Mouse (Mus musculus) stomach, embryonic 16.5 days (tissue): ENCODE measurements around the gene Itm2b. TPM values are rescaled to one million over a fixed set of nuclear protein-coding genes. Genes with fewer than 3 reads are reported as not detected.

Experiments
- ATAC-seq: fragments of 200-750 bp; cut with Nextera tagmentation; 2 replicates; pipeline ENCODE4 v1.8.0; 2017; ENCODE audit warnings: moderate number of reproducible peaks, moderate TSS enrichment; ENCODE audit not compliant: insufficient read depth, low FRiP score
- H3K27ac ChIP-seq: fragments of 300-500 bp; sonication (generic); 2 replicates; pipeline ENCODE4 v1.5.1; 2014; ENCODE audit warnings: low read length
- H3K27me3 ChIP-seq: fragments of 300-500 bp; sonication (generic); 2 replicates; pipeline ENCODE4 v1.6.1; 2014; ENCODE audit warnings: low read length, control low read depth, mixed read lengths; ENCODE audit not compliant: control insufficient read depth, insufficient read depth
- H3K36me3 ChIP-seq: fragments of 300-500 bp; sonication (generic); 2 replicates; pipeline ENCODE4 v1.6.1; 2014; ENCODE audit warnings: low read length; ENCODE audit not compliant: control insufficient read depth, insufficient read depth
- H3K4me1 ChIP-seq: fragments of 300-500 bp; sonication (generic); 2 replicates; pipeline ENCODE4 v1.6.1; 2014; ENCODE audit warnings: low read length, control low read depth, mixed read lengths; ENCODE audit not compliant: control insufficient read depth, insufficient read depth
- H3K4me2 ChIP-seq: fragments of 300-500 bp; sonication (generic); 2 replicates; pipeline ENCODE4 v1.6.1; 2014; ENCODE audit warnings: low read depth, low read length, mixed read lengths
- H3K4me3 ChIP-seq: fragments of 300-500 bp; sonication (generic); replicated peaks from 2 replicates; pipeline ENCODE4 v1.5.1; 2014; ENCODE audit warnings: mild to moderate bottlenecking, low read length
- H3K9ac ChIP-seq: fragments of 300-500 bp; sonication (generic); 2 replicates; pipeline ENCODE4 v1.6.1; 2014; ENCODE audit warnings: low read length
- H3K9me3 ChIP-seq: fragments of 300-500 bp; sonication (generic); replicated peaks from 2 replicates; pipeline ENCODE4 v1.6.1; 2016; ENCODE audit warnings: low read length, control low read depth; ENCODE audit not compliant: control insufficient read depth
- WGBS: fragments of 180-500 bp; shearing (Covaris S2); extraction: QIAGEN DNeasy Blood & Tissue Kit; methylation state at CpG from one replicate; pipeline ENCODE4 v1.1.7; 2014; 5-methylcytosine and 5-hydroxymethylcytosine counted together
- polyA plus RNA-seq: library from polyadenylated mRNA; unstranded; fragments of >200 nt; fragmentation: Nextera tagmentation; extraction: Ambion mirVana; gene quantifications from 2 replicates; pipeline ENCODE4 v1.2.1, GENCODE M21; 2015

The Itm2b gene
- polyA plus RNA-seq, 1 experiment from 2014 or later: 1,005 TPM

DNA sequence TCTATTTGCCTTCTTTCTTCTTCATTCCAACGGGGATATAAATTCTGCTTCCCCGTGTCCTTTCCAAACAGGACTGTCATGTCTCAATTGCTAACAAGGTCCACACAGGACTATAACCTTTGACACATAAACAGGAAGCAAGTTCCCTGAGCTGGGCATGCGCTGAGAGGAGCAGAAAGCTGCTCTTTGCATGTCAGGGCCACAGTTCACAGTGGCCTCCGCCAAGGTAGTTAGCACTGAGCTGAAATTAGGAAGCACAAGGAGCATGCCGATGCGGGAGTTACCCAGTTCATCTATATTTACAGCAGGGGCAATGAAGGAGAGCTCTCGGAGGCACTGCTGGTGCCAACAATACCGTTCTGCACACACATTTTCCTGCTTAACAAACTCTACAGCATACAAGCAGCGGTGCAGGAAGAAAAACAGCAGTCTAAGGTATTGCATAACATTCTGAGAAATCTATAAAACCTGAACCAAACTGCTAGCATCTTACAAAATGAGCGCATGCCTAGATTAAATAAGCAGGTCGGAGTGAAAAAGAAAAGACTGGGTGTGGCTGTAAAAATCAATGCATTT, 10.7 kb downstream of the Itm2b start:
- no peaks in the 10 kb centered on the region for H3K27me3 ChIP-seq
- H3K9me3 ChIP-seq: no peaks in the 10 kb centered on the region
- peak overlapping the region; percentile 1; the same call in 1 of the 2 replicates for H3K4me2 ChIP-seq
- ATAC-seq: no peak
- peaks cover 45% of the 10 kb centered on the region for H3K4me1 ChIP-seq
- no peaks in the 10 kb centered on the region; the same call in 1 of the 2 replicates for H3K36me3 ChIP-seq
- no peak overlapping the region for H3K9ac ChIP-seq
- WGBS: 43% methylated on average over 11 of the region's 11 CpGs
- H3K27ac ChIP-seq: peak overlapping the region; percentile 10; the same call in 1 of the 2 replicates
- no peak overlapping the region for H3K4me3 ChIP-seq

DNA sequence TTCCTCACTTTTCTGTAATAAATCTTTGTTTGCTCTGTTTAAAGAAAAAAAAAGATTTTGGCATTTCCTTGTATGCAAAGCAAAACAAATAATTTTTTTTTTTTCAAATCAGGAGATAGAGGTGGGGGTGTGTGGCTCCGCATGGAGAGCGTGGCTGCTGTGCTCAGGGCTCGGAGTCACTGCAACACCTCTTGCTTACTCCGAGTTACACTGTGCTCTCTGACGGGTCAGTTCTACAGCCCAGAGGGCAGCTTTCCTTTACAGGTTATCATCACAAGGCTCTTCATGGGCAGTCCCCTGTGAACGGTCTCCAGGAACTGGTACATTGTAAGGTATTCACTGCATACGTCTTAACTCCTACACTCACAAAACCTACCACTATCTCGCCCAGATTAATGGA, 11.5 kb downstream of the Itm2b start:
- Histone ChIP-seq H3K27me3 (no peaks in the 10 kb centered on the region), H3K27ac (peak overlapping the region; percentile 10; the same call in 1 of the 2 replicates), H3K36me3 (no peaks in the 10 kb centered on the region), H3K4me1 (peaks cover 45% of the 10 kb centered on the region), H3K9me3 (no peaks in the 10 kb centered on the region), H3K9ac (no peak overlapping the region), H3K4me2 (0 out of 2 replicates have a peak overlapping the region, but pooled peaks have one; percentile 1), H3K4me3 (no peak overlapping the region)
- 41% methylated on average over 8 of the region's 8 CpGs for WGBS
- ATAC-seq: no peak

DNA sequence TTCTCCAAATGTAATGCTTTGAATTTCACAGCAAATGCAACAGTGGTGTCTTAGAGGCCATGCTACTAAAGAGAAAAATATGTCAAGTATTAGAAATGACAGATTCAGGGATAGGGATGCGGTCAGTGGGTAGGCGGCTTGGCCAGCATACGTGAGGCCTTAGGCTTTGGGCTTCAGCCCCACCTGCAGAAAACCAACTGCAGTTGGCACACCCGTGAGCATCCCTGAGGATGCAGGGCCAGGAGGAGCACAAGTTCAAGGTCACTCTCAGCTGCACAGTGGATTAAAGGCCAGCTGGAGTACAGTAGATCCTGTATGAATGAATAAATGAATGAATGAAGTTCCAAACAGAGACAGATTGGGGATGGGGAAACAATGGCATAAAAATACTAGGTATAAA, 12.1 kb downstream of the Itm2b start:
- Histone ChIP-seq H3K4me1 (peaks cover 43% of the 10 kb centered on the region), H3K27ac (no peak overlapping the region), H3K4me2 (no peak overlapping the region), H3K36me3 (peaks cover 5% of the 10 kb centered on the region), H3K9me3 (no peaks in the 10 kb centered on the region), H3K4me3 (no peak overlapping the region), H3K27me3 (no peaks in the 10 kb centered on the region), H3K9ac (no peak overlapping the region)
- 80% methylated on average over 4 of the region's 4 CpGs for WGBS
- ATAC-seq: no peak

DNA sequence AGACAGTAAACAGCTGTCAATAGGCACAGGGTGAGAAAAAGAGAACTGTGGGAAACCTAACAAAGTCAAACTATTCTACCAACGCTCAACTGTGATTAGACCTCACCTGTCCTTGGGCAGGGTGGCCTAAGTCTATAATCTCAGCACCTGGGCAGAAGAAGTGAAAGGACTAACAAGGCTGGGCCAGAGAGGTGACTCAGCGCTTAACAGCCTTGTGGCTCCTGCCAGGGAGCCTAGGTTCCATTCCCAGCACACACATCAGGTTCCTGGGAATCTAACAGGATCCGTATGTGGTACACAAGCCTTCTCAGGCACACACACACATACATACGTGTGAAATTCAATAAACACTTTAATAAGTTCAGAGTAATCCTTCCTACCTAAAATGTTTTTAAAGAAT, 13.5 kb downstream of the Itm2b start:
- WGBS: 73% methylated on average over 4 of the region's 4 CpGs
- H3K36me3 ChIP-seq: peaks cover 16% of the 10 kb centered on the region
- H3K27ac ChIP-seq: no peak overlapping the region; the same call in 1 of the 2 replicates
- no peak overlapping the region for H3K4me2 ChIP-seq
- no peaks in the 10 kb centered on the region for H3K9me3 ChIP-seq
- no peak overlapping the region for H3K4me3 ChIP-seq
- H3K9ac ChIP-seq: no peak overlapping the region
- no peak for ATAC-seq
- H3K4me1 ChIP-seq: peaks cover 31% of the 10 kb centered on the region
- no peaks in the 10 kb centered on the region for H3K27me3 ChIP-seq

DNA sequence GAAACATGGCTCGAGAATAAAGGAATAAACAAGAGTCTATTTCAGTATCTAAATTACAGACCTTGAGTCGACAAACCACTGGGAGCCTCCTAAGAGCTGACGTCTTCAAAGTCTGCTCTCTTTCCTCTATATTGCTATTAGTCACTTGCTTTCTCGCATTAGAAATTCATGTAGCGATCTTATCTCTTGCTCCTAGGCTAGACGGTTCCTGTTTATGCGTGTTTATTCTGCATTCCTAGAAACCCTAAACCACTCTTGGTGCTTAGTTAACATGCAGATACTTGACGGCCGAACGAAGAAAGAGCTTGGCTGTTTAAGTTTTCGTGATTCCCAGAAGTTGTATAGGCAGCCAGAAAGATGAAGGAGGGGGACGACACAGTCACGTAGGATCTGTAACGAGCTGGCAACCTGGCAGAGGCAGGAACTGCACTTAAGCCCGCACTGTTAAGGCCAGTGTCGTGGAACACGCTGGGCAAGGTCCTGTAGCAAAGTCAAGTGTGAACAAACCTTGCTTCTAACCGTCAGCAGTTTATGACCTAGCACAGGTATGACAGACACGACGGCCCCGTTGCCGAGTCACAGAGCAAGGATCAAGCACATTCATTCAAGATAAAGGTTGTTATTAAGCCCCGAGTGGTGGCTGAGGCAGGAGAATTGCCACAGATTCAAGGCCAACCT, 14.3 kb downstream of the Itm2b start:
- Histone ChIP-seq H3K4me3 (no peak overlapping the region), H3K27me3 (no peaks in the 10 kb centered on the region), H3K4me2 (no peak overlapping the region), H3K36me3 (peaks cover 23% of the 10 kb centered on the region), H3K9ac (no peak overlapping the region), H3K27ac (peak overlapping the region; percentile 1; the same call in 1 of the 2 replicates), H3K4me1 (peaks cover 31% of the 10 kb centered on the region), H3K9me3 (no peaks in the 10 kb centered on the region)
- ATAC-seq: no peak
- WGBS: 78% methylated on average over 23 of the region's 23 CpGs

DNA sequence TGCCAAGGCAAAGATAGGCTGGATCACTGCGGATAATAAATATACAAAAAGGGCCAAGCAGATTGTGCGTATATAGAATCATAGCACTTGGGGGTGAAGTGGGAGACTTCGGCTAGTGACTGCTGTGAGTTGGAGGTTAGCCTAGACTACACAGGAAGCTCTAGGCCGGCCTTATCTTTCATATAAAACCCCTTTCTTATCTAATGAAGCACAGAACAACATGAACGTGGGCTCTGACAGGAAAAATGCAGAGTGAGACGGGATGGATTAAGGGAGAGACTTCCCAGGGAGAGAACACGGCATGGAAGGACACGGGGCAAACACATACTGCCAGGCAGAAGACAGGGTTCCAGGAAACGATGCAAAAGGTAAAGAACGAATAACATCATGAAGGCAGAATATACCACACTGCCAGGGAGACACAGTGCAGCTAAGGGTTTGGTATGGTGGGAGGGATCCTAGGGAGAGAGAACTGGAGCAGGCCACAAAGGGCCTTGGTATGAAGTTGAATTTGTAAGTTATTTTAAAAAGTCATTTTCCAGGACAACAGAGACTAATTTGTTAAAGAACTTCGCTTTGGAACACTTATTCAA, 14.9 kb downstream of the Itm2b start:
- Histone ChIP-seq H3K9me3 (no peaks in the 10 kb centered on the region), H3K4me1 (peaks cover 26% of the 10 kb centered on the region), H3K4me2 (no peak overlapping the region), H3K27ac (no peak overlapping the region), H3K4me3 (no peak overlapping the region), H3K36me3 (peaks cover 29% of the 10 kb centered on the region), H3K9ac (no peak overlapping the region), H3K27me3 (no peaks in the 10 kb centered on the region)
- no peak for ATAC-seq
- 72% methylated on average over 11 of the region's 11 CpGs for whole genome bisulfite sequencing

DNA sequence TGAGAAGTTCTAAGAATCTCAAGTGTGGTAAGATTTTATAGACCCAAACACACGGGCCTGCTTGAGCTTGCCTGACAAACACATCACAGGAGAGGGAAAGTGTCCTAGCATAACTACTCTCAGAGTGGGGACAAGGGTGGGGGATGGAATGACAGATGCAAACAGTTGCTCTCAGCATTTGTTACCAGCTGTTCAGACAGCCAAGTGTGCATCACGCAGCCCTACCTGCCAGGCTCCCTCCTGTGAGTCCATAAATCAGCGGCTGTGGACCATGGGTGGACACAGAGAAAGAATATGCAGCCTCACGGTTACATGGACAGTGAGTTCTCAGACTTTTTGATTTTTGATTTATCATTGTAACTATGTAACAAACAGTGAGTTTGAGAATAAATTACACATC, 15.5 kb downstream of the Itm2b start:
- 75% methylated on average over 4 of the region's 4 CpGs for WGBS
- no peak overlapping the region for H3K4me3 ChIP-seq
- peaks cover 32% of the 10 kb centered on the region for H3K36me3 ChIP-seq
- H3K9me3 ChIP-seq: no peaks in the 10 kb centered on the region
- no peak overlapping the region for H3K4me2 ChIP-seq
- no peak overlapping the region for H3K9ac ChIP-seq
- H3K27me3 ChIP-seq: no peaks in the 10 kb centered on the region
- peaks cover 24% of the 10 kb centered on the region for H3K4me1 ChIP-seq
- H3K27ac ChIP-seq: no peak overlapping the region
- ATAC-seq: no peak

DNA sequence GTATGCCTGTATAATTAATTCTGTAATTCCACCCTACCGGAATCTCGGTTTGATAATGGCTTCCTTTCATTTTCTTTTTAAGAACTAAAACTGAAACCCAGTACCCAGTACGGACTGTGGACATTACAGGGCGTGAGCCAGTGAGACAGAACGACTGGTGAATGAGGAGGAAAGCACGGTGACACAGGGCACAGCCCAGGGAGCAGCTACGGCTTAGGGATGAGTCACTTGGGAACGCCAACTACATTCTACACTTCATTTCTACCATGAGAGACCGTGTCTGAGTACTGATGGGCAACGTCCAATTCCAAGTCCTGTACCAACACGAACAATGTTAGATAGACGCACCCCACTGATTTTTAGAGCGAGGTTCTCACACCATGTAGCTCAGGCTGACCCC, 16.1 kb downstream of the Itm2b start:
- no peaks in the 10 kb centered on the region for H3K9me3 ChIP-seq
- H3K27ac ChIP-seq: no peak overlapping the region
- H3K27me3 ChIP-seq: no peaks in the 10 kb centered on the region
- H3K4me3 ChIP-seq: no peak overlapping the region
- no peak overlapping the region for H3K9ac ChIP-seq
- 87% methylated on average over 13 of the region's 13 CpGs for WGBS
- H3K4me2 ChIP-seq: no peak overlapping the region
- ATAC-seq: peak; percentile 51; the same call in 1 of the 2 replicates
- peaks cover 39% of the 10 kb centered on the region for H3K36me3 ChIP-seq
- peaks cover 17% of the 10 kb centered on the region for H3K4me1 ChIP-seq

DNA sequence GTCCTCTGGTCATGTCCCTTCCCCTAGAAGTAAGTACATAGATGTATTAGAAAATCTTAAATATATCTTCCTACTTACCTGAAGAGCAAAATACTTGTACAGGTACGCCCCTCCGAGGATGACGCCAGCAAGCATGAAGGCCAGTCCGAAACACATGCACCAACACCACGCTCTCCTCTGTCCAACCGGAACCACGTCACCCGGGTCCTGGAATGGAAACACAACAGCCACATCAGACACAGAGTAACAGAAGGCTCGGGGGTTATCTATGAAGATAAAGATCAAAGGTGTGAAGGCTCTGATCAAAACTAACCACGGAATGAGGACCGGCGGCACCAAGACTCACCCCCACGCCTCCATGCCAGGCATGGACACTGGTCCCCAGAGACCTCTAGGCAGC, 16.9 kb downstream of the Itm2b start:
- Histone ChIP-seq H3K9ac (no peak overlapping the region), H3K4me3 (no peak overlapping the region), H3K4me1 (peaks cover 12% of the 10 kb centered on the region; the same call in 1 of the 2 replicates), H3K9me3 (no peaks in the 10 kb centered on the region), H3K27me3 (no peaks in the 10 kb centered on the region), H3K27ac (no peak overlapping the region), H3K36me3 (peaks cover 46% of the 10 kb centered on the region), H3K4me2 (no peak overlapping the region)
- ATAC-seq: no peak
- 89% methylated on average over 13 of the region's 13 CpGs for WGBS
